Mouse (Mus musculus): Measurements from ENCODE around the gene Akain1.

DNA sequence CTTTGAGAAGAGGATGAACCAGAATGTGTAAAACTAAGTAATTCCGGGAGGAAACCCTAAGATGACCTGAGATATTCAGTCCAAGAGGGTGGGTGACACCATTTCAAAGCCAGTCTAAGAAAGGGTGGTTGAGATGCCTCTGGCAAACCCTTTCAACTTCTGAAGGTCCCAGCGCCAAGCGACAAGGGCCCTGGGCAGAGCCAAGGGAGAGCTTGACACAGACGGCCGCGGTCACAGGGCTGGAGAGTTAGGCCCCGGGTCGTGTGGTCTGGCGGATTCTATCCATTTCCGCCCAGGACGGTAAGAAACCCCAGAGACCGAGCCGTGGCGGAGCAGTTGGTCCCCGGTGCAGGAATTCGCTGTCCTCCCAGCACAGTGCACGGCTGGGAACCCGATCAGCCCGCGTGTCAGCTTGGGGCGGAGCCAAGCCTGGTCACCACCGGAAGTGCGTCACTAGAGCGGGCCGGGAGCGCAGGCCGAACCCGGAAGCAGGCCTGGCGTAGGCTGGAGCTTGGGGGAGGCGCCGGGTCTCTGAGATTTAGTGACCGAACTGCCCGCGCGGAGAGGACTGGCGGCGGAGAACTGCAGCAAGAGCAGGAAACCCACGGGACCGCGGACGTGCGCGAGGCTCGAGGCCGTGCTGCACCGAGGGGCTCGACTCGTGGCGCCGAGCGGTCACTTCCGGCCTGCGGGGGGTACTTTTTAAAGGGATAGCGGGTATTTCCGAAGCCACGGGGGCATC lies 22.0 kb upstream of the Akain1 start:
- TF ChIP-seq CTCF (IDR thresholded peaks at IDR 0.05; ENCODE audit: low read depth) (no peak), EP300 (IDR thresholded peaks at IDR 0.05; ENCODE audit: low read depth) (no peak)
